Mouse (Mus musculus) intestine, embryonic 16.5 days (tissue): ENCODE measurements at regions not wholly inside any gene's neighbourhood (a gene's known extent, or its start where the extent isn't known, plus 50 kb on each side); places are given as distances from the start of the nearest gene placed in this dataset.
A peak's percentile ranks its signal among the peaks of the same experiment; 100 is the strongest.
"Not testable (repeated sequence)": the region's sequence is repeated elsewhere in the genome, so short reads cannot be mapped to it uniquely, and the experiment has no call there.

ENCODE experiments used
- ATAC-seq: fragments of 200-750 bp; cut with Nextera tagmentation; 2 replicates; pipeline ENCODE4 v1.8.0; 2017; ENCODE audit warnings: moderate TSS enrichment, moderate library complexity
- H3K27ac ChIP-seq: fragments of 300-500 bp; sonication (generic); 2 replicates; pipeline ENCODE4 v1.5.1; 2014; ENCODE audit warnings: mild to moderate bottlenecking, low read length
- H3K27me3 ChIP-seq: fragments of 300-500 bp; sonication (generic); replicated peaks from 2 replicates; pipeline ENCODE4 v1.6.1; 2014; ENCODE audit warnings: low read length, control low read depth, mixed read lengths; ENCODE audit not compliant: control insufficient read depth, insufficient read depth
- H3K36me3 ChIP-seq: fragments of 300-500 bp; sonication (generic); 2 replicates; pipeline ENCODE4 v1.6.1; 2014; ENCODE audit warnings: low read length, control low read depth; ENCODE audit not compliant: control insufficient read depth, insufficient read depth
- H3K4me1 ChIP-seq: fragments of 300-500 bp; sonication (generic); 2 replicates; pipeline ENCODE4 v1.6.1; 2014; ENCODE audit warnings: low read length, control low read depth, mixed read lengths; ENCODE audit not compliant: control insufficient read depth, insufficient read depth
- H3K4me2 ChIP-seq: fragments of 300-500 bp; sonication (generic); 2 replicates; pipeline ENCODE4 v1.6.1; 2014; ENCODE audit warnings: low read depth, low read length, control low read depth
- H3K4me3 ChIP-seq: fragments of 300-500 bp; sonication (generic); 2 replicates; pipeline ENCODE4 v1.5.1; 2014; ENCODE audit warnings: mild to moderate bottlenecking, low read length
- H3K9ac ChIP-seq: fragments of 300-500 bp; sonication (generic); 2 replicates; pipeline ENCODE4 v1.6.1; 2014; ENCODE audit warnings: low read depth, low read length
- H3K9me3 ChIP-seq: fragments of 300-500 bp; sonication (generic); 2 replicates; pipeline ENCODE4 v1.6.1; 2016; ENCODE audit warnings: low read length, control low read depth; ENCODE audit not compliant: control insufficient read depth
- WGBS: fragments of 180-500 bp; shearing (Covaris S2); extraction: QIAGEN DNeasy Blood & Tissue Kit; methylation state at CpG from one replicate; pipeline ENCODE4 v1.1.7; 2014; 5-methylcytosine and 5-hydroxymethylcytosine counted together

DNA sequence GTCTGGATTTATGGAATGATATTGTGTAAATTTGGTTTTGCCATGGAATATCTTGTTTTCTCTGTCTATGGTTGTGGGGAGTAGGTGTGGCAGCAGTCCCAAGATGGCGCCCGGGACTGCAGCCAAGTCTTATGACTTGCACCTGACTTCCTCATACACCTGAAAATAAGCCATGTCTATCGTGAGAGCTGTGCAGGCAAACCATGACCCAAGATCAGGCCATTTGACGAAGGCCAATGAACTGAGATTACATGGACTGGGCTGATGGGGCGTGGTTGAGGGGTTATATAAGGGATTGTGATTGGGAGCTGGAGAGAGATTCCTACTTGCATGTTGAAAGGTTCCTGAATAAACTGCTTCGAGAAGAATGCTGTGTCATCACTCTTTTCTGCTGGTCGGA, 139.5 kb downstream of the Slc6a15 start:
- not testable (repeated sequence) for H3K36me3 ChIP-seq, H3K27ac ChIP-seq, ATAC-seq, H3K4me3 ChIP-seq, H3K4me1 ChIP-seq, H3K4me2 ChIP-seq, H3K9me3 ChIP-seq, H3K27me3 ChIP-seq, H3K9ac ChIP-seq
- 83% methylated on average over 7 of the region's 7 CpGs for WGBS

DNA sequence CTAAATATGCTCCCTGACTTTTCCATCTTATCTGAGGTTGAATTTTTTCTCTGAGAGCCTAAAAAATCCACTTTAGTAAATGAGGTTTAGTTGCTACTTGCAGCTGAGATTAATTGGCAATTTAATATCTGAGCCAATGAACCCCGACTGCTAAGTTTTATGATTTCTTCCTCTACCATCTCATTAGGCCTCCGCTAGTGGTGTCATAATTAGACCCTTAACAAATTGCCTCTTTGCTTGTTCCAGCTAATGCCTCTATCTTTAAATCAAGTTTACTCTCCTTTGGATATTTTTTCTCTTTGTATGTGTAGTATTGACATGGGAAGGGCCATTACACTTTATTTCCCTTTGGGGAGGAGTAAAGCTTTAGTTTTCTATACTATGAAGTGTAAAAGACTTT, 176.9 kb downstream of the Slc6a15 start:
- H3K4me2 ChIP-seq = no peak overlapping the region
- no peaks in the 10 kb centered on the region for H3K4me1 ChIP-seq
- 85% methylated on average over 2 of the region's 2 CpGs for WGBS

DNA sequence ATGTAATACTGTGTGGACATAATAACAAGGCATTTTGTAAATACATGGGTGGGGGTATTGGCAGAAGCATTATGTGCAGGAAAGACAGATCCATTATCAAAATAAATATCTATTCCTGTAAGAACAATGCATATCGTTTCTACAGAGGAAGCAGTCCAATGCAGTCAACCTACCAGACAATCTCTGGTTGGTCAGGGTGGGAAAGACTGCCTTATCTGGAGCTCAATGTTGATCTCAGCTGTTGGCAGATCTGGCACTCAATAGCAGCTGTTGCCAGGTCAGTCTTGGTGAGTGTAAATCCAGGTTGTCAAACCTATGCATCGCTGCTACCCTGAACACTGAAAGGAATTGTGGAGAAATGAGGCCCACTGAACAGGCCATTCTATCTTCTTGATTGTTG, 181.9 kb downstream of the Slc6a15 start:
- no peaks in the 10 kb centered on the region for H3K27me3 ChIP-seq
- no peak for ATAC-seq
- no peak overlapping the region for H3K4me2 ChIP-seq
- H3K9me3 ChIP-seq = no peaks in the 10 kb centered on the region
- H3K4me3 ChIP-seq = no peak overlapping the region
- H3K36me3 ChIP-seq = no peaks in the 10 kb centered on the region
- H3K9ac ChIP-seq = no peak overlapping the region
- 79% methylated on average over 2 of the region's 2 CpGs for WGBS
- no peak overlapping the region for H3K27ac ChIP-seq
- H3K4me1 ChIP-seq = no peaks in the 10 kb centered on the region

More for the DNA sequence above, 176.9 kb downstream of the Slc6a15 start:
- Histone ChIP-seq H3K27ac (no peak overlapping the region), H3K36me3 (no peaks in the 10 kb centered on the region), H3K9me3 (no peaks in the 10 kb centered on the region), H3K4me3 (no peak overlapping the region), H3K9ac (no peak overlapping the region), H3K27me3 (no peaks in the 10 kb centered on the region)
- ATAC-seq = no peak

DNA sequence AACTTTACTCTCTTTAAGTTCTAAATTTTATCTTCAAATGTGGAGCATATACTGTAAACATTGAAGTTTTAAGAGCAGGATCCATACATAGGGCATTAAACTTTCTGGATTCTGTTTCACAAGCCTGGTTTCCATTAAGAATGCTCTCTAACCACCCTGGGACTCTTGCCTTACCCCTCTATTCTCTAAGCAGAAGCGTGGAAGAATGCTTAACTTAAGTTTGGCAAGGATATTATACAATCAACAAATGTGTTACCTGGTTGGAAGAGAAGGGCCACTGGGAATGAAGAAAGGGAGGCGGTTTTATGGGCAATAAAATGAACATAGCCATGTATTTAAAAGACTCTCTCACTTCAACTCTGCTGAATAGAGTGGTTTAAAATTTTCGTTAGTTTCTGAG, 217.5 kb downstream of the Slc6a15 start:
- Histone ChIP-seq H3K4me1 (no peaks in the 10 kb centered on the region), H3K36me3 (no peaks in the 10 kb centered on the region), H3K27ac (no peak overlapping the region), H3K9me3 (no peaks in the 10 kb centered on the region), H3K4me3 (no peak overlapping the region), H3K9ac (no peak overlapping the region), H3K4me2 (no peak overlapping the region), H3K27me3 (no peaks in the 10 kb centered on the region)
- 67% methylated on average over 3 of the region's 3 CpGs for WGBS
- ATAC-seq = no peak

DNA sequence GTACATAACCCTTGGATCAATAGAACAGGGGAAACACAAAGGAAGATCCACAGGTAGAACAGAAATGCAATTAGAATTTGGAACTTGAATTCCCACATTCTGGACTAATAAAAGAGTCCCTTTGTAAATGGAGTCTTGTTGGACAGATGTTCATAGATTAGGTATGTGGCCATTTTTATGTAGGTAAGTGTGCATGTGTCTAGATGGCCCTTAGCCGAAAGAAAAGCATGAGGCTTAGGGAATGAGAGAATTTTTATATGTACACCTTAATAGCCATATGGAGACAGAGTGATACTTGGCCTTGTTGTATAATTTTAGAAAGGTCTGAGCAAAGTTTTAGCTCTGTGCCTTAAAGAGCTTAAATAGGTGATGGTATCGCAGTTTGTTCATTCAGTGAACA, 217.9 kb downstream of the Slc6a15 start:
- Histone ChIP-seq H3K4me2 (no peak overlapping the region), H3K9ac (no peak overlapping the region), H3K4me3 (no peak overlapping the region), H3K9me3 (no peaks in the 10 kb centered on the region), H3K27me3 (no peaks in the 10 kb centered on the region), H3K4me1 (no peaks in the 10 kb centered on the region), H3K27ac (no peak overlapping the region), H3K36me3 (no peaks in the 10 kb centered on the region)
- 88% methylated on average over 2 of the region's 2 CpGs for WGBS
- no peak for ATAC-seq

DNA sequence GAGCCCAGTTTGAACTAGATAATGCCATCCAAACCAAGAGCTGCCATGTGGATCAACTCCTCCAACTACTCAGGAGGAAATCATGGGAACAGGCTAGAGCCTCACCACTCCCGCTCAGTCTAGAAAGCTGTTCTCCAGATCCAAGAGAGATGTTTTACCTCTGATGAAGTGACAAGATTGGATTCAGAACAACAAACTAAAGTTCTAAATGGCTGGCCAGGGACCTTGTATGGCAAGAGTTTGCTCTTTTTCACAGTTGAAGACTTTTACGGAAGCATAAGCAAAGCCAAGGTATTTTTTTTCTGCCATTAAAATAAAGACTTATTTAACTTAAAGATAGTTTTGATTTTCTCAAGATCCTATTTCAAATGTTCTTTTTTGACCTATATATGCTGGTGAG, 224.4 kb downstream of the Slc6a15 start:
- 91% methylated on average over 2 of the region's 2 CpGs for WGBS

DNA sequence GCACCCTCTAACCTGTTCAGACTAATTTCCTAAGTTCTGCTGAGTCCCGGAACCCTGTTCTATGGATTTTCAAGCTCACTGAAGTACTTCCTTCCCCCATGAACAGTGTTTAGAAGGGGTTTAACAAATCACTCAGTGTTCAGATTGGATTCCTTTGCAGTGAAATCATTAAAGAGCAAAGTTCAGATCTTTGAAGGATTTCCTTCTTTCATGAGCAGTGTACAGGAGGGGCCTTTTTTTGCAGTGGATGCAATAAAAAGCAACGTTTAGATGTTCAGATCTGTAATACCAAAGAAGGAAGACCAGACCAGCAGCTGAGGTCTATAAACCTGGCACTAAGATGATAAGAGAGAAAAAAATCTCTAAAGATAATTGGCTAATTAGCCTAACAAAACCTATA, 273.6 kb downstream of the Slc6a15 start:
- H3K27me3 ChIP-seq = no peaks in the 10 kb centered on the region
- no peaks in the 10 kb centered on the region for H3K9me3 ChIP-seq
- H3K4me2 ChIP-seq = no peak overlapping the region
- H3K27ac ChIP-seq = no peak overlapping the region
- H3K4me3 ChIP-seq = no peak overlapping the region
- WGBS = 54% methylated on average over 2 of the region's 2 CpGs
- peak; percentile 67 for ATAC-seq
- no peaks in the 10 kb centered on the region for H3K36me3 ChIP-seq
- no peak overlapping the region for H3K9ac ChIP-seq
- H3K4me1 ChIP-seq = no peaks in the 10 kb centered on the region

More for the DNA sequence above, 224.4 kb downstream of the Slc6a15 start:
- no peaks in the 10 kb centered on the region for H3K27me3 ChIP-seq
- H3K36me3 ChIP-seq = no peaks in the 10 kb centered on the region
- no peaks in the 10 kb centered on the region for H3K4me1 ChIP-seq
- H3K9ac ChIP-seq = no peak overlapping the region
- ATAC-seq = no peak
- H3K9me3 ChIP-seq = no peaks in the 10 kb centered on the region
- no peak overlapping the region for H3K4me3 ChIP-seq
- H3K27ac ChIP-seq = no peak overlapping the region
- no peak overlapping the region for H3K4me2 ChIP-seq

DNA sequence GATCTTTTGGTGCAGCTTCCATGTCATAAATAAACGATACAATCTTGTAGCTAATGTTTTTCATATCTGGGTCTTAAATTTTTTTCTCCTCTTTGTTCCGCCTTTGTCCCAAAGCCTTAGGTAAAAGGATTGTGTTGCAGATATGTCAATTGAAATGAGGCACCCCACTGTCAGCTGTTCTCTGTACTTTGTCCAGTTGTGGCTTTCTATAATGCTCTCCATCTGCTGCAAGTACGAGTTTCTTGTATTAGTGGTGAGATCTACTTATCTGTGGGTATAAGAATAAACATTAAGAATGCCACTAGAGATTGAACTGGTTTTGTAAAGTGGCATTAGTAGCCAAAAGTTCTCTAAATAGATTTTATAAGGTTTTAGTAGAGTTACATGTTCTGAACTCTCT, 282.3 kb downstream of the Slc6a15 start:
- Histone ChIP-seq H3K4me1 (no peaks in the 10 kb centered on the region), H3K27ac (no peak overlapping the region), H3K4me3 (no peak overlapping the region), H3K27me3 (no peaks in the 10 kb centered on the region), H3K4me2 (no peak overlapping the region), H3K9ac (no peak overlapping the region), H3K36me3 (no peaks in the 10 kb centered on the region), H3K9me3 (no peaks in the 10 kb centered on the region)
- 85% methylated on average over 3 of the region's 3 CpGs for WGBS
- no peak for ATAC-seq

DNA sequence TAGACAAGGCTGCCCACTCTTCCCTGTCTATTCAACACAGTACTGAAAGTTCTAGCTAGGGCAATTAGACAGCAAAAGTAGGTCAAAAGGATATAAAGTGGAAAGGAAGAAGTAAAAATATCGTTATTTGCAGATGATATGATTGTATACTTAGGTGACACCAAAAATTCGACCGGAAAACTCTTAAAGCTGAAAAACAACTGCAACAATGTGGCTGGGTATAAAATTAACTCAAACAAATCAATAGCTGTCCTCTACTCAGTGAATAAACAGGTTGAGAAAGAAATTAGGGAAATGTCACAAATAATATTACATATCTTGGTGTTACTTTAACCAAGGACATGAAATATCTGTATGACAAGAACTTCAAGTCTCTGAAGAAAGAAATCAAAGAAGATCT, 305.5 kb downstream of the Slc6a15 start:
- Histone ChIP-seq H3K9ac (no peak overlapping the region), H3K36me3 (no peaks in the 10 kb centered on the region), H3K4me1 (no peaks in the 10 kb centered on the region), H3K27ac (no peak overlapping the region), H3K4me2 (no peak overlapping the region), H3K27me3 (no peaks in the 10 kb centered on the region), H3K4me3 (no peak overlapping the region), H3K9me3 (no peaks in the 10 kb centered on the region)
- WGBS = 79% methylated on average over 3 of the region's 3 CpGs
- no peak for ATAC-seq

DNA sequence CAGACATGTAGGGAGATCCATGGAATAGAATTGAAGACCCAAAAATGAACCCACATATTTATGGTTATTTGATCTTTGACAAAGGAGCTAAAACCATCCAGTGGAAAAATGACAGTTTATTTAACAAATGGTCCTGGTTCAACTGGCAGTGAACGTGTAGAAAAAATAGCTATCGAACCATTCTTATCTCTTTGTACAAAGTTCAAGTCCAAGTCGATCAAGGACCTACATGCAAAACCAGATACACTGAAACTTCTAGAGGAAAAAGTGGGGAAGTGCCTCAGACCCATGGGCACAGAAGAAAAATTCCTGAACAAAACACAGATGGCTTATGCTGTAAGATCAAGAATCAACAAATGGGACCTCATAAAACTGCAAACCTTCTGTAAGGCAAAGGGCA, 306.2 kb downstream of the Slc6a15 start:
- no peaks in the 10 kb centered on the region for H3K4me1 ChIP-seq
- WGBS = 77% methylated on average over 3 of the region's 3 CpGs
- no peak for ATAC-seq
- no peaks in the 10 kb centered on the region for H3K9me3 ChIP-seq
- H3K27ac ChIP-seq = no peak overlapping the region
- no peak overlapping the region for H3K4me3 ChIP-seq
- H3K4me2 ChIP-seq = no peak overlapping the region
- H3K36me3 ChIP-seq = no peaks in the 10 kb centered on the region
- H3K9ac ChIP-seq = no peak overlapping the region
- no peaks in the 10 kb centered on the region for H3K27me3 ChIP-seq
